Mouse (Mus musculus): Measurements from ENCODE around the gene Phykpl. TPM values are rescaled to one million over a fixed set of nuclear protein-coding genes. Genes with fewer than 3 reads are reported as not detected.

The Phykpl gene
- polyA plus RNA-seq, 2 experiments: 10.1 to 10.7 TPM

GRCm38 (mm10) chr11:51582713-51583112 is 1.8 kb upstream of the Phykpl start:
- no peak for TF ChIP-seq EP300 (IDR thresholded peaks at IDR 0.05; ENCODE audit: low read depth)
- TF ChIP-seq CTCF (IDR thresholded peaks at IDR 0.05; ENCODE audit: low read depth): peak; percentile 88
- H3K4me2 ChIP-seq (ENCODE audit: low read depth): no peak overlapping the region
- H3K27ac ChIP-seq: no peak overlapping the region
- peak; percentile 55 to 66 (median 60) for DNase-seq (ENCODE audit: low read depth in 3 of 3, low spot score in 3 of 3)
- no peaks in the 10 kb centered on the region for H3K9me3 ChIP-seq (ENCODE audit: control insufficient read depth, low read length)
- H3K36me3 ChIP-seq (replicated peaks; ENCODE audit: control insufficient read depth, insufficient read depth, low read depth): peaks cover 15% of the 10 kb centered on the region
- peaks cover 18 to 27% of the 10 kb centered on the region in 2 experiments for H3K4me1 ChIP-seq (replicated peaks; ENCODE audit: control insufficient read depth in 2 of 2, insufficient read depth in 2 of 2, low read length in 1 of 2)
- no peak overlapping the region for H3K4me3 ChIP-seq (ENCODE audit: insufficient read depth in 1 of 2, low read depth in 2 of 2, low read length in 2 of 2)
- ATAC-seq (ENCODE audit: insufficient read depth): no peak
- WGBS (ENCODE audit: insufficient replicate concordance): 25% methylated on average over 8 of the region's 8 CpGs
- H3K27me3 ChIP-seq (ENCODE audit: control insufficient read depth, insufficient read depth, low read length): no peaks in the 10 kb centered on the region
- no peak overlapping the region for H3K9ac ChIP-seq (replicated peaks)

- WGBS (ENCODE audit: insufficient replicate concordance): 16% methylated on average over 9 of the region's 9 CpGs
- Histone ChIP-seq H3K27me3 (ENCODE audit: control insufficient read depth, insufficient read depth, low read length) (no peaks in the 10 kb centered on the region), H3K4me1 (replicated peaks; ENCODE audit: control insufficient read depth in 2 of 2, insufficient read depth in 2 of 2, low read length in 1 of 2) (peaks cover 18 to 27% of the 10 kb centered on the region in 2 experiments), H3K9ac (replicated peaks) (peak overlapping the region; percentile 95), H3K36me3 (replicated peaks; ENCODE audit: control insufficient read depth, insufficient read depth, low read depth) (peaks cover 24% of the 10 kb centered on the region), H3K27ac (peak overlapping the region; percentile 94), H3K4me2 (ENCODE audit: low read depth) (peak overlapping the region; percentile 98), H3K4me3 (ENCODE audit: insufficient read depth in 1 of 2, low read depth in 2 of 2, low read length in 2 of 2) (peak overlapping the region; percentile 48 to 95), H3K9me3 (ENCODE audit: control insufficient read depth, low read length) (no peaks in the 10 kb centered on the region)
- ATAC-seq (ENCODE audit: insufficient read depth): peak; percentile 33
- TF ChIP-seq CTCF (IDR thresholded peaks at IDR 0.05; ENCODE audit: low read depth) (no peak), EP300 (IDR thresholded peaks at IDR 0.05; ENCODE audit: low read depth) (no peak)
- no peak for DNase-seq (ENCODE audit: low read depth in 3 of 3, low spot score in 3 of 3)
Measured at GRCm38 (mm10) chr11:51584057-51584430, 513 bp upstream of the Phykpl start.

GRCm38 (mm10) chr11:51585608-51586252 is 1.2 kb downstream of the Phykpl start:
- WGBS (ENCODE audit: insufficient replicate concordance): 34% methylated on average over 8 of the region's 8 CpGs
- peak overlapping the region; percentile 72 for H3K27ac ChIP-seq
- no peak for DNase-seq (ENCODE audit: low read depth in 3 of 3, low spot score in 3 of 3)
- no peaks in the 10 kb centered on the region for H3K9me3 ChIP-seq (ENCODE audit: control insufficient read depth, low read length)
- no peak for ATAC-seq (ENCODE audit: insufficient read depth)
- H3K36me3 ChIP-seq (replicated peaks; ENCODE audit: control insufficient read depth, insufficient read depth, low read depth): peaks cover 26% of the 10 kb centered on the region
- TF ChIP-seq CTCF (IDR thresholded peaks at IDR 0.05; ENCODE audit: low read depth) (no peak), EP300 (IDR thresholded peaks at IDR 0.05; ENCODE audit: low read depth) (no peak)
- peak overlapping the region; percentile 98 for H3K4me2 ChIP-seq (ENCODE audit: low read depth)
- H3K4me1 ChIP-seq (replicated peaks; ENCODE audit: control insufficient read depth in 2 of 2, insufficient read depth in 2 of 2, low read length in 1 of 2): peaks cover 18 to 27% of the 10 kb centered on the region in 2 experiments
- H3K27me3 ChIP-seq (ENCODE audit: control insufficient read depth, insufficient read depth, low read length): no peaks in the 10 kb centered on the region
- peak overlapping the region; percentile 95 for H3K9ac ChIP-seq (replicated peaks)
- H3K4me3 ChIP-seq (ENCODE audit: insufficient read depth in 1 of 2, low read depth in 2 of 2, low read length in 2 of 2): peak overlapping the region; percentile 94 to 95

- ATAC-seq (ENCODE audit: insufficient read depth) (no peak), DNase-seq (ENCODE audit: low read depth in 3 of 3, low spot score in 3 of 3) (no peak)
- Histone ChIP-seq H3K27ac (no peak overlapping the region), H3K4me3 (ENCODE audit: insufficient read depth in 1 of 2, low read depth in 2 of 2, low read length in 2 of 2) (no peak overlapping the region), H3K4me1 (replicated peaks; ENCODE audit: control insufficient read depth in 2 of 2, insufficient read depth in 2 of 2, low read length in 1 of 2) (peaks cover 18 to 27% of the 10 kb centered on the region in 2 experiments), H3K9me3 (ENCODE audit: control insufficient read depth, low read length) (no peaks in the 10 kb centered on the region), H3K4me2 (ENCODE audit: low read depth) (peak overlapping the region; percentile 98), H3K27me3 (ENCODE audit: control insufficient read depth, insufficient read depth, low read length) (no peaks in the 10 kb centered on the region), H3K36me3 (replicated peaks; ENCODE audit: control insufficient read depth, insufficient read depth, low read depth) (peaks cover 33% of the 10 kb centered on the region), H3K9ac (replicated peaks) (no peak overlapping the region; the same call in 1 of the 2 replicates)
- TF ChIP-seq EP300 (IDR thresholded peaks at IDR 0.05; ENCODE audit: low read depth) (no peak), CTCF (IDR thresholded peaks at IDR 0.05; ENCODE audit: low read depth) (no peak)
- 84% methylated on average over 13 of the region's 13 CpGs for WGBS (ENCODE audit: insufficient replicate concordance)
Measured at GRCm38 (mm10) chr11:51586411-51586810, 1.9 kb downstream of the Phykpl start.

GRCm38 (mm10) chr11:51587059-51587458 is 2.5 kb downstream of the Phykpl start:
- no peak overlapping the region; the same call in 1 of the 2 replicates for H3K4me2 ChIP-seq (ENCODE audit: low read depth)
- peaks cover 39% of the 10 kb centered on the region for H3K36me3 ChIP-seq (replicated peaks; ENCODE audit: control insufficient read depth, insufficient read depth, low read depth)
- H3K9ac ChIP-seq (replicated peaks): no peak overlapping the region
- no peak for TF ChIP-seq EP300 (IDR thresholded peaks at IDR 0.05; ENCODE audit: low read depth)
- TF ChIP-seq CTCF (IDR thresholded peaks at IDR 0.05; ENCODE audit: low read depth): no peak
- no peak overlapping the region for H3K4me3 ChIP-seq (ENCODE audit: insufficient read depth in 1 of 2, low read depth in 2 of 2, low read length in 2 of 2)
- H3K27ac ChIP-seq: no peak overlapping the region
- peaks cover 18 to 27% of the 10 kb centered on the region in 2 experiments for H3K4me1 ChIP-seq (replicated peaks; ENCODE audit: control insufficient read depth in 2 of 2, insufficient read depth in 2 of 2, low read length in 1 of 2)
- H3K9me3 ChIP-seq (ENCODE audit: control insufficient read depth, low read length): no peaks in the 10 kb centered on the region
- ATAC-seq (ENCODE audit: insufficient read depth) (no peak), DNase-seq (ENCODE audit: low read depth in 3 of 3, low spot score in 3 of 3) (no peak)
- 78% methylated on average over 1 of the region's 1 CpGs for WGBS (ENCODE audit: insufficient replicate concordance)
- H3K27me3 ChIP-seq (ENCODE audit: control insufficient read depth, insufficient read depth, low read length): no peaks in the 10 kb centered on the region
